Mouse (Mus musculus) intestine, embryonic 14.5 days (tissue): ENCODE results near the gene Gdi1. TPM values are rescaled to one million over a fixed set of nuclear protein-coding genes. Genes with fewer than 3 reads are reported as not detected.

Experiments
- ATAC-seq: fragments of 200-750 bp; cut with Nextera tagmentation; replicated peaks from 2 replicates; pipeline ENCODE4 v1.8.0; 2017; ENCODE audit warnings: low read depth, moderate number of reproducible peaks, moderate TSS enrichment, moderate library complexity; ENCODE audit not compliant: low FRiP score, low TSS enrichment
- DNase-seq: peaks from one replicate; pipeline ENCODE4 v3.0.0-alpha.2; 2018; ENCODE audit warnings: low spot score
- H3K27ac ChIP-seq: fragments of 300-500 bp; sonication (generic); 2 replicates; pipeline ENCODE4 v1.5.1; 2014; ENCODE audit warnings: low read depth, mild to moderate bottlenecking, control low read depth
- H3K27me3 ChIP-seq: fragments of 300-500 bp; sonication (generic); replicated peaks from 2 replicates; pipeline ENCODE4 v1.6.1; 2014; ENCODE audit warnings: low read length, control low read depth; ENCODE audit not compliant: control insufficient read depth, insufficient read depth
- H3K36me3 ChIP-seq: fragments of 300-500 bp; sonication (generic); 2 replicates; pipeline ENCODE4 v1.6.1; 2014; ENCODE audit warnings: low read length, control low read depth; ENCODE audit not compliant: control insufficient read depth, insufficient read depth
- H3K4me1 ChIP-seq: fragments of 300-500 bp; sonication (generic); replicated peaks from 2 replicates; pipeline ENCODE4 v1.6.1; 2014; ENCODE audit warnings: low read length, control low read depth, mixed read lengths; ENCODE audit not compliant: control insufficient read depth, insufficient read depth
- H3K4me2 ChIP-seq: fragments of 300-500 bp; sonication (generic); 2 replicates; pipeline ENCODE4 v1.6.1; 2014; ENCODE audit warnings: low read length
- H3K4me3 ChIP-seq: fragments of 300-500 bp; sonication (generic); 2 replicates; pipeline ENCODE4 v1.5.1; 2014; ENCODE audit warnings: low read depth, low read length, control low read depth, mixed read lengths
- H3K9ac ChIP-seq: fragments of 300-500 bp; sonication (generic); 2 replicates; pipeline ENCODE4 v1.6.1; 2014; ENCODE audit warnings: mild to moderate bottlenecking, low read length
- H3K9me3 ChIP-seq: fragments of 300-500 bp; sonication (generic); 2 replicates; pipeline ENCODE4 v1.6.1; 2016; ENCODE audit warnings: low read length, control low read depth; ENCODE audit not compliant: control insufficient read depth
- WGBS: fragments of 180-500 bp; shearing (Covaris S2); extraction: QIAGEN DNeasy Blood & Tissue Kit; methylation state at CpG from one replicate; pipeline ENCODE4 v1.1.7; 2014; 5-methylcytosine and 5-hydroxymethylcytosine counted together
- polyA plus RNA-seq: library from polyadenylated mRNA; unstranded; fragments of >200 nt; fragmentation: Nextera tagmentation; extraction: Ambion mirVana; gene quantifications from 2 replicates; pipeline ENCODE4 v1.2.1, GENCODE M21; 2014

The Gdi1 gene
- polyA plus RNA-seq, 1 experiment from 2014 or later: 165 TPM

GRCm38 (mm10) chrX:74281041-74281731, 23.6 kb upstream of the Gdi1 start:
- H3K9ac ChIP-seq: peak overlapping the region; percentile 39
- WGBS: 9% methylated on average over 12 of the region's 14 CpGs
- no peak for ATAC-seq

GRCm38 (mm10) chrX:74281732-74282394, 22.9 kb upstream of the Gdi1 start, which contains the start of the genes Taz and Dnase1l1:
Gene Taz (plus strand): TSS chrX:74281912.
Gene Dnase1l1 (minus strand): TSS chrX:74282337.
- Histone ChIP-seq H3K27ac (peak within 1 kb of the TSS; percentile 67), H3K9ac (peak within 1 kb of the TSS; percentile 59), H3K9me3 (no peaks in the 10 kb centered on the region), H3K4me3 (peak within 1 kb of the TSS; percentile 53), H3K4me1 (0 out of 2 replicates have a peak, but pooled peaks cover 5% of the 10 kb centered on the region), H3K36me3 (peaks cover 4% of the 10 kb centered on the region), H3K4me2 (peak within 1 kb of the TSS; percentile 64), H3K27me3 (no peaks in the 10 kb centered on the region)
- 18% methylated on average over 16 of the region's 16 CpGs for WGBS
- DNase-seq: peak; percentile 74
- ATAC-seq: peak; percentile 92

More at GRCm38 (mm10) chrX:74281041-74281731, 23.6 kb upstream of the Gdi1 start:
- 0 out of 2 replicates have a peak overlapping the region, but pooled peaks have one; percentile 54 for H3K27ac ChIP-seq
- H3K4me1 ChIP-seq: 0 out of 2 replicates have a peak, but pooled peaks cover 5% of the 10 kb centered on the region
- peak overlapping the region; percentile 64 for H3K4me2 ChIP-seq
- peaks cover 4% of the 10 kb centered on the region for H3K36me3 ChIP-seq
- peak overlapping the region; percentile 53 for H3K4me3 ChIP-seq
- H3K9me3 ChIP-seq: no peaks in the 10 kb centered on the region
- no peak for DNase-seq
- H3K27me3 ChIP-seq: no peaks in the 10 kb centered on the region

- Histone ChIP-seq H3K9me3 (no peaks in the 10 kb centered on the region), H3K27ac (peak overlapping the region; percentile 67), H3K4me1 (0 out of 2 replicates have a peak, but pooled peaks cover 5% of the 10 kb centered on the region), H3K27me3 (no peaks in the 10 kb centered on the region), H3K4me3 (peak overlapping the region; percentile 53), H3K36me3 (peaks cover 4% of the 10 kb centered on the region), H3K4me2 (peak overlapping the region; percentile 64), H3K9ac (peak overlapping the region; percentile 59)
- peak; percentile 73 for ATAC-seq
- DNase-seq: peak; percentile 84
- 18% methylated on average over 39 of the region's 39 CpGs for WGBS
Measured at GRCm38 (mm10) chrX:74282395-74283091, 22.3 kb upstream of the Gdi1 start.

- 36% methylated on average over 5 of the region's 5 CpGs for WGBS
- peak; percentile 53 for DNase-seq
- peaks cover 7% of the 10 kb centered on the region for H3K36me3 ChIP-seq
- H3K9ac ChIP-seq: peak overlapping the region; percentile 59
- no peaks in the 10 kb centered on the region for H3K9me3 ChIP-seq
- peak overlapping the region; percentile 64 for H3K4me2 ChIP-seq
- no peak for ATAC-seq
- 0 out of 2 replicates have a peak, but pooled peaks cover 5% of the 10 kb centered on the region for H3K4me1 ChIP-seq
- H3K27ac ChIP-seq: peak overlapping the region; percentile 67
- H3K27me3 ChIP-seq: no peaks in the 10 kb centered on the region
- peak overlapping the region; percentile 53 for H3K4me3 ChIP-seq
Measured at GRCm38 (mm10) chrX:74283092-74283437, 21.7 kb upstream of the Gdi1 start.

- Histone ChIP-seq H3K4me3 (no peak overlapping the region), H3K27me3 (no peaks in the 10 kb centered on the region), H3K36me3 (peaks cover 5% of the 10 kb centered on the region; the same call in 1 of the 2 replicates), H3K9me3 (no peaks in the 10 kb centered on the region), H3K27ac (no peak overlapping the region), H3K4me1 (no peaks in the 10 kb centered on the region), H3K4me2 (no peak overlapping the region), H3K9ac (no peak overlapping the region)
- no peak for ATAC-seq
- 77% methylated on average over 4 of the region's 4 CpGs for WGBS
- DNase-seq: no peak
Measured at GRCm38 (mm10) chrX:74293431-74293830, 11.4 kb upstream of the Gdi1 start.

- Histone ChIP-seq H3K27me3 (no peaks in the 10 kb centered on the region), H3K9ac (peak within 1 kb of the TSS; percentile 71), H3K4me2 (peak within 1 kb of the TSS; percentile 64), H3K9me3 (no peaks in the 10 kb centered on the region), H3K27ac (peak within 1 kb of the TSS; percentile 33; the same call in 1 of the 2 replicates), H3K4me3 (peak within 1 kb of the TSS; percentile 63), H3K36me3 (peaks cover 20% of the 10 kb centered on the region; the same call in 1 of the 2 replicates), H3K4me1 (no peaks in the 10 kb centered on the region)
- DNase-seq (peak; percentile 95), ATAC-seq (peak; percentile 98)
- 13% methylated on average over 37 of the region's 37 CpGs for WGBS
Measured at GRCm38 (mm10) chrX:74296538-74297448, 8.0 kb upstream of the Gdi1 start, which contains the start of gene Atp6ap1. Gene Atp6ap1 (plus strand): TSS chrX:74297097.

GRCm38 (mm10) chrX:74298348-74298747, 6.5 kb upstream of the Gdi1 start:
- no peak for ATAC-seq
- DNase-seq: no peak
- Histone ChIP-seq H3K9me3 (no peaks in the 10 kb centered on the region), H3K27me3 (no peaks in the 10 kb centered on the region), H3K36me3 (peaks cover 20% of the 10 kb centered on the region; the same call in 1 of the 2 replicates), H3K27ac (no peak overlapping the region), H3K4me3 (no peak overlapping the region), H3K4me2 (no peak overlapping the region), H3K9ac (no peak overlapping the region), H3K4me1 (no peaks in the 10 kb centered on the region)
- 86% methylated on average over 1 of the region's 1 CpGs for WGBS
